Mouse (Mus musculus): ENCODE results near the gene Hist4h4.

GRCm38 (mm10) chr6:136763912-136764311 is 40.3 kb downstream of the Hist4h4 start:
- no peak for TF ChIP-seq POLR2A (IDR thresholded peaks at IDR 0.05; ENCODE audit: control insufficient read depth, extremely low read depth, insufficient read depth, low read length, poor library complexity)
- TF ChIP-seq CTCF (IDR thresholded peaks at IDR 0.05; ENCODE audit: borderline replicate concordance, control insufficient read depth, extremely low read depth, insufficient read depth, low read length, poor library complexity), result no peak

Measured in thymus, adult 2 months (tissue).